ENCODE assay signal across 27 mouse cellular contexts in genomic region chr8:82900958-82901357, GRCm38 (mm10). TPM values are rescaled to one million over a fixed set of nuclear protein-coding genes. Genes with fewer than 3 reads are reported as not detected.
DNase-seq lines count a peak whose midpoint lies in the region; ATAC-seq and TF ChIP-seq lines count a peak whose summit lies in the region.
"Had no signal": no experiment of that assay in that cellular context is flagged by ENCODE, and none has a peak within 500 bp of the region (broad histone marks: within the 10 kb centered on the region; RNA-seq: fewer than 3 reads in every experiment).

No protein-coding gene starts in this region.

- 80% methylated on average over 4 of the region's 4 CpGs for WGBS in forebrain, embryonic 15.5 days
- WGBS in forebrain, postnatal 0 days, result 70% methylated on average over 4 of the region's 4 CpGs
- 83% methylated on average over 4 of the region's 4 CpGs for WGBS in hindbrain, embryonic 16.5 days
- 85% methylated on average over 4 of the region's 4 CpGs for WGBS in hindbrain, embryonic 10.5 days
- WGBS in neural tube, embryonic 13.5 days, result 80% methylated on average over 4 of the region's 4 CpGs

- H3K4me1 ChIP-seq in forebrain, embryonic 15.5 days, result no peaks in the 10 kb centered on the region
- no peaks in the 10 kb centered on the region for H3K4me1 ChIP-seq in forebrain, postnatal 0 days (ENCODE audit: insufficient read depth)
- no peaks in the 10 kb centered on the region for H3K4me1 ChIP-seq in hindbrain, embryonic 16.5 days (ENCODE audit: control insufficient read depth, insufficient read depth, low read depth, low read length)
- peaks cover 10% of the 10 kb centered on the region; the same call in 1 of the 2 replicates for H3K4me1 ChIP-seq in hindbrain, embryonic 10.5 days (replicated peaks)
- H3K4me1 ChIP-seq in neural tube, embryonic 13.5 days (replicated peaks), result peaks cover 25% of the 10 kb centered on the region
- H3K4me1 ChIP-seq: embryonic facial prominence, embryonic 13.5 days; hindbrain, embryonic 15.5 days; intestine, embryonic 15.5 days had no signal

- no peaks in the 10 kb centered on the region for H3K27me3 ChIP-seq in forebrain, embryonic 15.5 days
- no peaks in the 10 kb centered on the region for H3K27me3 ChIP-seq in forebrain, postnatal 0 days (ENCODE audit: insufficient read depth, low read length)
- no peaks in the 10 kb centered on the region for H3K27me3 ChIP-seq in hindbrain, embryonic 16.5 days (replicated peaks; ENCODE audit: control insufficient read depth, insufficient read depth, low read length)
- no peaks in the 10 kb centered on the region for H3K27me3 ChIP-seq in hindbrain, embryonic 10.5 days (ENCODE audit: insufficient read depth, poor library complexity, severe bottlenecking)
- H3K27me3 ChIP-seq in neural tube, embryonic 13.5 days, result no peaks in the 10 kb centered on the region
- H3K27me3 ChIP-seq: embryonic facial prominence, embryonic 13.5 days; heart, embryonic 13.5 days; hindbrain, embryonic 12.5 days; hindbrain, embryonic 15.5 days; intestine, embryonic 15.5 days had no signal

- TF ChIP-seq CTCF in forebrain, postnatal 0 days (IDR thresholded peaks at IDR 0.05; ENCODE audit: low read depth), result no peak

- H3K36me3 ChIP-seq in forebrain, embryonic 15.5 days, result no peaks in the 10 kb centered on the region
- H3K36me3 ChIP-seq in forebrain, postnatal 0 days (ENCODE audit: insufficient read depth), result no peaks in the 10 kb centered on the region
- no peaks in the 10 kb centered on the region for H3K36me3 ChIP-seq in hindbrain, embryonic 16.5 days (ENCODE audit: control insufficient read depth, insufficient read depth, low read length)
- no peaks in the 10 kb centered on the region for H3K36me3 ChIP-seq in hindbrain, embryonic 10.5 days
- no peaks in the 10 kb centered on the region for H3K36me3 ChIP-seq in neural tube, embryonic 13.5 days
- H3K36me3 ChIP-seq: embryonic facial prominence, embryonic 10.5 days; embryonic facial prominence, embryonic 13.5 days; heart, embryonic 13.5 days; hindbrain, embryonic 12.5 days; hindbrain, embryonic 15.5 days; intestine, embryonic 15.5 days had no signal

- ATAC-seq in forebrain, embryonic 15.5 days (replicated peaks), result peak; percentile 53; the same call in 1 of the 2 replicates
- no peak for ATAC-seq in forebrain, postnatal 0 days
- peak; percentile 14; the same call in 1 of the 2 replicates for ATAC-seq in hindbrain, embryonic 16.5 days
- peak; percentile 8; the same call in 1 of the 2 replicates for ATAC-seq in neural tube, embryonic 13.5 days (ENCODE audit: low read depth)
- no peak for ATAC-seq in CD4-positive, CD25-positive, alpha-beta regulatory T cell, adult 4 months
- ATAC-seq: activated CD4-positive, CD25-positive, alpha-beta regulatory T cell, adult 4 months; intestine, embryonic 15.5 days had no signal

- no peak overlapping the region for H3K9ac ChIP-seq in forebrain, embryonic 15.5 days (replicated peaks)
- H3K9ac ChIP-seq in forebrain, postnatal 0 days, result no peak overlapping the region
- H3K9ac ChIP-seq in hindbrain, embryonic 16.5 days (ENCODE audit: low read depth, low read length), result no peak overlapping the region
- no peak overlapping the region for H3K9ac ChIP-seq in neural tube, embryonic 13.5 days
- H3K9ac ChIP-seq: embryonic facial prominence, embryonic 13.5 days; heart, embryonic 13.5 days; hindbrain, embryonic 12.5 days; hindbrain, embryonic 15.5 days; intestine, embryonic 15.5 days had no signal

- no peak overlapping the region for H3K27ac ChIP-seq in forebrain, embryonic 15.5 days (replicated peaks)
- no peak overlapping the region for H3K27ac ChIP-seq in forebrain, postnatal 0 days (ENCODE audit: low read depth, low read length)
- H3K27ac ChIP-seq in hindbrain, embryonic 16.5 days (ENCODE audit: low read depth, low read length), result no peak overlapping the region
- no peak overlapping the region for H3K27ac ChIP-seq in hindbrain, embryonic 10.5 days
- peak overlapping the region; percentile 68 for H3K27ac ChIP-seq in neural tube, embryonic 13.5 days (replicated peaks)
- H3K27ac ChIP-seq: embryonic facial prominence, embryonic 10.5 days; embryonic facial prominence, embryonic 13.5 days; heart, embryonic 13.5 days; hindbrain, embryonic 12.5 days; hindbrain, embryonic 15.5 days; intestine, embryonic 15.5 days had no signal

- DNase-seq in forebrain, postnatal 0 days, result no peak
- no peak for DNase-seq in hindbrain, embryonic 10.5 days (ENCODE audit: low spot score)
- DNase-seq in neural tube, embryonic 10.5 days (ENCODE audit: extremely low spot score, low spot score), result no peak
- DNase-seq: adrenal gland, adult 8-10 months; adrenal gland, postnatal 25 days; cerebellum, adult 11-12 months; cerebellum, adult 8-10 months; cerebellum, postnatal 10 days; cerebellum, postnatal 36 days; embryo, embryonic 11 days; gastrocnemius, postnatal 14 days; heart, adult 18-20 months; heart, postnatal 14 days; heart, postnatal 4 days; kidney, adult 11 months had no signal

- no peaks in the 10 kb centered on the region for H3K9me3 ChIP-seq in forebrain, embryonic 15.5 days
- no peaks in the 10 kb centered on the region for H3K9me3 ChIP-seq in forebrain, postnatal 0 days (ENCODE audit: low read length)
- no peaks in the 10 kb centered on the region for H3K9me3 ChIP-seq in hindbrain, embryonic 16.5 days (ENCODE audit: control insufficient read depth, low read length)
- H3K9me3 ChIP-seq in hindbrain, embryonic 10.5 days, result no peaks in the 10 kb centered on the region
- no peaks in the 10 kb centered on the region for H3K9me3 ChIP-seq in neural tube, embryonic 13.5 days
- H3K9me3 ChIP-seq: embryonic facial prominence, embryonic 10.5 days; embryonic facial prominence, embryonic 13.5 days; heart, embryonic 13.5 days; hindbrain, embryonic 12.5 days; hindbrain, embryonic 15.5 days; intestine, embryonic 15.5 days had no signal

- H3K4me3 ChIP-seq in forebrain, embryonic 15.5 days, result no peak overlapping the region
- H3K4me3 ChIP-seq in forebrain, postnatal 0 days (ENCODE audit: low read depth, low read length), result no peak overlapping the region
- H3K4me3 ChIP-seq in hindbrain, embryonic 16.5 days (ENCODE audit: low read length), result no peak overlapping the region
- H3K4me3 ChIP-seq in hindbrain, embryonic 10.5 days, result no peak overlapping the region
- H3K4me3 ChIP-seq in neural tube, embryonic 13.5 days, result no peak overlapping the region
- H3K4me3 ChIP-seq: embryonic facial prominence, embryonic 10.5 days; embryonic facial prominence, embryonic 13.5 days; erythroblast, embryonic 14.5 days; heart, embryonic 13.5 days; hindbrain, embryonic 12.5 days; hindbrain, embryonic 15.5 days; intestine, embryonic 15.5 days had no signal

- no peak overlapping the region for H3K4me2 ChIP-seq in forebrain, embryonic 15.5 days (replicated peaks)
- H3K4me2 ChIP-seq in forebrain, postnatal 0 days (ENCODE audit: low read depth), result no peak overlapping the region
- no peak overlapping the region for H3K4me2 ChIP-seq in hindbrain, embryonic 16.5 days (ENCODE audit: low read length)
- H3K4me2 ChIP-seq in neural tube, embryonic 13.5 days, result 0 out of 2 replicates have a peak overlapping the region, but pooled peaks have one; percentile 5
- H3K4me2 ChIP-seq: embryonic facial prominence, embryonic 13.5 days; heart, embryonic 13.5 days; hindbrain, embryonic 12.5 days; hindbrain, embryonic 15.5 days; intestine, embryonic 15.5 days had no signal

RNA-seq across cellular contexts. Expression of gene Rnf150, which starts 37.8 kb away (rescaled TPM):
- 1.8 TPM in 2 replicates for polyA plus RNA-seq in forebrain, embryonic 15.5 days (2015; fragmentation: Nextera tagmentation; extraction: Ambion mirVana)
- total RNA-seq in forebrain, postnatal 0 days (2014; rRNA removed), result 10.2 and 12.3 TPM in 2 replicates
- 0.67 and 1.3 TPM in 2 replicates for polyA plus RNA-seq in forebrain, postnatal 0 days (2015; fragmentation: Nextera tagmentation; extraction: Ambion mirVana)
- 2.0 and 2.1 TPM in 2 replicates for polyA plus RNA-seq in hindbrain, embryonic 16.5 days (2015; fragmentation: Nextera tagmentation; extraction: Ambion mirVana)
- polyA plus RNA-seq in hindbrain, embryonic 10.5 days (2016; fragmentation: Nextera tagmentation; extraction: Ambion mirVana), result 1.2 and 1.3 TPM in 2 replicates
- 2.7 and 3.0 TPM in 2 replicates for polyA plus RNA-seq in neural tube, embryonic 13.5 days (2015; fragmentation: Nextera tagmentation; extraction: Ambion mirVana)
- polyA plus RNA-seq in CD4-positive, CD25-positive, alpha-beta regulatory T cell, adult 4 months (2017; shearing (Covaris generic)), result not detected
- polyA plus RNA-seq: activated CD4-positive, CD25-positive, alpha-beta regulatory T cell, adult 4 months; erythroblast, embryonic 14.5 days had no signal

Comparison
In these comparisons a context has a peak if more than half of its experiments do, and no peak if none do; other contexts are left out.
1. ATAC-seq: peak in forebrain, embryonic 15.5 days (single experiment), hindbrain, embryonic 16.5 days (single experiment) and neural tube, embryonic 13.5 days (single experiment); none in forebrain, postnatal 0 days (single experiment) and CD4-positive, CD25-positive, alpha-beta regulatory T cell, adult 4 months (single experiment).